Mouse (Mus musculus) c-Kit-negative CD71-positive TER-119-positive erythroid progenitor cells, embryonic 14.5 days (primary cell): ENCODE results near the gene Olfr1143.

Source experiments
- DNase-seq: peaks from one replicate; pipeline ENCODE4 v3.0.0-alpha.2; 2013; ENCODE audit warnings: low read depth, low spot score

Gene Olfr1143

DNA sequence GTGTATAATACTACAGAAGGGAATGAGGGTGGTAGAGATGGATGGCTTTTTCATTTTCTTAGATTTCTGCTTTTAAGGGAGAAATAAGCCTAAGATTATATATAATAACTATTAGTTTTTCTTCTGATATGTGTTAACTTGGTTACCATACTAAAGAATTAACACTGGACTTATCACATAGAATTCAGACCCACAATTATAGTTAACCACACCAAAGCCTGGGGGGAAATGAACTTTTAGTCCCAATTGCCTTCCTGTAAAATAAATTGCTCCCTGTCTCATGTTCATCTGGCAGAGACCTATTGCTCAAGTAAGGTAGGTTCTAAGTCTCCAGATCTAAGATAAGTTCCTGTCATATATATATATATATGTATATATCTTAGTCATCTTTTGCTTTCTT, at the start of gene Olfr1143:
Olfr1143 (plus strand) TSS at position 301 of the 400 bp plus-strand sequence.
- DNase-seq: no peak

DNA sequence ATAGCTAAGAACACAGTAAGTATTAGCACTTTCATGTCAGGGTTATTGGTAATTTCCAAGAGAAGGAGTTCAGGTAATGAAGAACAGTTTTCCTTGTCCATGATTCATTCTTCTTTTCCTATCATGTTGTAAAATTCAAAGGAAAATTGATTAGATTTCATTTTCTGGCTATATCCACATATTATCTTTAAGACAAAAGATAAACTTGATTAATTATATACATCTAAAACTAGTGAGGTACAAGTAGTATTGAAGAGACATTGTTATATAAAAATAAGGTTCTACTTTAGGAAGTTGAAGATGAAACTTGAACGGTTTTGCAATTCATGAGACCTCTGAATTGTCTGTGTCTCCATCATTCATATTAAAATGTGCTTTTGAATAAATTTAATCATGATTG, 46.5 kb upstream of the Olfr1143 start, which contains the start of gene Olfr1141:
Olfr1141 (minus strand) TSS at position 101 of the 400 bp plus-strand sequence.
- no peak for DNase-seq

DNA sequence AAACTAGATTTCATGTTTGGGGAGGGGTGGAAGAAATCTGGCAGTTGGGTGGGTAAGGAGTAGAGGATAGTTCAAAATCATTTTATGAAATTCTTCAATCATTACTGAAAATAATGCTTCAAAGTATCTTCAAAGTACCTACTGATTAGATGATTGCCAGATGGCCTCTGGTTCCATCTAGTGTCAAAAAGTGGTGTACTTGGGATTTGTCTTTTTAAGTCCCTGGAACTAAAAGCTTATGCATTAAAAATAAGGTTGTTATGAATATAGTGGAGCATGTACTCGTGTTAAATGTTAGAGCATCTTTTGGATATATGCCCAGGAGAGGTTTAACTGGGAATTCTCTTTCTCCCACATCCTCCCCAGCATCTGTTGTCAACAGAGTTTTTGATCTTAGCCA, 24.2 kb upstream of the Olfr1143 start:
- DNase-seq: no peak

DNA sequence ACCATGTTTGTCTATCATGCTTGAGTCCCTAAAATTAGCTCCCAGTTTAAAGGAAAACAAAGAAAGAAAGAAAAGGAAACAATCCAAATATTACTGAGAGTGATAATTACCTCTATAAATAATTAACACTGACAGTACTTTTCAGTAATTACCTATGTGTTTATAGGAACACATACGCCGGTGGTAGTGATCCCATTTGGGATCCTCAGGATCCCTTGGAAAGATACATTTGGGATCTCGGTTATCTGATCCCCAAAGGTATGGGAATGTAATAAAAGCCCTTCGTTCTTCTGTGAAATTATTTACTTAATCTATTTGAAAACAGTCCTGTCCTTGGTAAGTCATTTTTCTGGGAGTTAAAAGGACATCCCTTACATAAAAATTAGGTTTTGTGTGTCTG, 21.2 kb upstream of the Olfr1143 start, which contains the start of gene Olfr152:
Olfr152 (plus strand) TSS at position 301 of the 400 bp plus-strand sequence.
- no peak for DNase-seq

DNA sequence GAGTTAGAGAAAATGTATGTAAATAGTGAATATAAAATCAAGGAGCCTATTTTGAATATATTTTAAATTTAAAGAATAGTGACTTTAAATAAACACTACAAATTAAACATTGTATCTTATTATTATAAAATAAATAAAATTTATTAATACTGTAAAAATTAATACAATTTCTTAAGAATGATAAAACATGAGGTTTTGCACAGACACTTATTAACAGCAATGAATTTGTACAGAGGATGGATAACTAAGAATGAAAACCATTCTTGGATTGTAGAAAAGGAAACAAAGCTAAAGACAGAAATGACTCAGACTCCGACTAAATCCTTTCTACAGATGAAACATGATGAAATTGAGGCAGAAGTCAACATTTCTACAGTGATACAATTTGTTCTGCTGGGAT, 9.1 kb downstream of the Olfr1143 start, which contains the start of gene Olfr1145:
Olfr1145 (plus strand) TSS at position 301 of the 400 bp plus-strand sequence.
- DNase-seq: no peak

DNA sequence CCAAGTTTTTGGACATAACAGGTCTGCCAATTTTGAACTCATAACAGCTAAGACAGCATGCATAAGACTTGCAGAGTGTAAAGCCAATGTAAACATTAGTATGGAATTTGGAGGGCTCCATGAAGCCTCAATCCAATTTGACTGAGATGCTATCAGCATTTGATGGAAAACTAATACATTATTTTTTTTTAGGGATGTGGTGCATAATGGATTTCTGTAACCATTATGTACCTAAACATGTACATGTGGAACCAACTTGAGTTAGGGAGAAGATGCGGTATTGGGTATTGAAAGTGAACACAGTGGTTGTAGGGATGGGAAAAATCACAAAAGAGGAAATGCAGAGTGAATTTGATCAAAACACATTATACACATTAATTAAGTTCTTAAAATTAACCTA, 29.8 kb downstream of the Olfr1143 start, which contains the start of gene Olfr1148:
Olfr1148 (plus strand) TSS at position 301 of the 400 bp plus-strand sequence.
- no peak for DNase-seq

DNA sequence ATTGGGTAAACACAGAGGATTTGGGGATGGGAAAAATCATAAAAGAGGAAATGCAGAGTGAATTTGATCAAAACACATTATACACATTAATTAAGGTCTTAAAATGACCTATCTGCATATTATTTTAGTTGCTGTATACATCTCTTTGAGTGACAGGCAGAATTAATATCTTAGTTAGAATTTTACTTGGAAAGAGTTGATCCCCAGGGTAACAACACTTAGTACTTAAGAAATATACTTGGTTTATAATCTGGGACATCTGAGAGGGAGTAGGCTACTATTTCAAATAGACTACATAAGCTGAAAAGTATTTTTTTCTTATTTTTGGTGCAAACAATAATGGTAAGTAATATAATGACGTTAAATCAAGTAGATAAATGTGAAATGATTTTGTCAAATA, 43.3 kb downstream of the Olfr1143 start, which contains the start of gene Olfr1150-ps1:
Olfr1150-ps1 (plus strand) TSS at position 301 of the 400 bp plus-strand sequence.
- DNase-seq: no peak
